14 mouse cellular contexts compared by ENCODE assay signal in genomic region chr1:86432778-86433177, GRCm38 (mm10). TPM values are rescaled to one million over a fixed set of nuclear protein-coding genes. Genes with fewer than 3 reads are reported as not detected.
DNase-seq lines count a peak whose midpoint lies in the region; ATAC-seq lines count a peak whose summit lies in the region.
"Had no signal": no experiment of that assay in that cellular context is flagged by ENCODE, and none has a peak within 500 bp of the region (broad histone marks: within the 10 kb centered on the region; RNA-seq: fewer than 3 reads in every experiment).

No protein-coding gene starts in this region.

- H3K27ac ChIP-seq in forebrain, embryonic 14.5 days (ENCODE audit: low read depth, low read length) = peak overlapping the region; percentile 100; the same call in 1 of the 2 replicates
- no peak overlapping the region for H3K27ac ChIP-seq in forebrain, embryonic 11.5 days (ENCODE audit: low read depth, low read length)
- H3K27ac ChIP-seq in liver, embryonic 13.5 days = peak overlapping the region; percentile 51
- no peak overlapping the region for H3K27ac ChIP-seq in liver, embryonic 11.5 days (ENCODE audit: low read depth, low read length)
- H3K27ac ChIP-seq in embryonic facial prominence, embryonic 15.5 days (replicated peaks) = 0 out of 2 replicates have a peak overlapping the region, but pooled peaks have one; percentile 98
- H3K27ac ChIP-seq in midbrain, embryonic 16.5 days (ENCODE audit: low read length) = peak overlapping the region; percentile 98; the same call in 1 of the 2 replicates

- 93% methylated on average over 4 of the region's 4 CpGs for WGBS in forebrain, embryonic 14.5 days
- 86% methylated on average over 4 of the region's 4 CpGs for WGBS in forebrain, embryonic 11.5 days
- WGBS in liver, embryonic 13.5 days (ENCODE audit: insufficient replicate concordance) = 14% methylated on average over 4 of the region's 4 CpGs
- WGBS in liver, embryonic 11.5 days = 26% methylated on average over 4 of the region's 4 CpGs
- 68% methylated on average over 4 of the region's 4 CpGs for WGBS in embryonic facial prominence, embryonic 15.5 days
- 89% methylated on average over 4 of the region's 4 CpGs for WGBS in midbrain, embryonic 16.5 days

- no peak overlapping the region for H3K4me2 ChIP-seq in forebrain, embryonic 14.5 days (ENCODE audit: low read length)
- H3K4me2 ChIP-seq in forebrain, embryonic 11.5 days (ENCODE audit: low read depth, low read length, severe bottlenecking) = no peak overlapping the region
- H3K4me2 ChIP-seq in liver, embryonic 13.5 days = no peak overlapping the region
- no peak overlapping the region for H3K4me2 ChIP-seq in liver, embryonic 11.5 days
- H3K4me2 ChIP-seq in embryonic facial prominence, embryonic 15.5 days (replicated peaks) = no peak overlapping the region
- no peak overlapping the region for H3K4me2 ChIP-seq in midbrain, embryonic 16.5 days (ENCODE audit: low read length)

- DNase-seq in forebrain, embryonic 14.5 days (ENCODE audit: low spot score) = no peak
- no peak for DNase-seq in forebrain, embryonic 11.5 days (ENCODE audit: low spot score)
- no peak for DNase-seq in liver, embryonic 13.5 days
- no peak for DNase-seq in liver, embryonic 11.5 days (ENCODE audit: low spot score)
- DNase-seq in cerebellum, postnatal 4 days (ENCODE audit: low spot score in 2 of 2) = no peak
- DNase-seq in urinary bladder, postnatal 36 days (ENCODE audit: low spot score in 2 of 2) = no peak
- DNase-seq: B cell, adult 2 months; kidney, postnatal 14 days; lung, adult 18-20 months; thymus, postnatal 36 days had no signal

- no peaks in the 10 kb centered on the region for H3K27me3 ChIP-seq in forebrain, embryonic 14.5 days (replicated peaks; ENCODE audit: control insufficient read depth, insufficient read depth, low read length)
- no peaks in the 10 kb centered on the region for H3K27me3 ChIP-seq in forebrain, embryonic 11.5 days (ENCODE audit: control insufficient read depth, insufficient read depth, low read length)
- H3K27me3 ChIP-seq in liver, embryonic 13.5 days = no peaks in the 10 kb centered on the region
- no peaks in the 10 kb centered on the region for H3K27me3 ChIP-seq in liver, embryonic 11.5 days (replicated peaks; ENCODE audit: control insufficient read depth, insufficient read depth, low read length)
- no peaks in the 10 kb centered on the region for H3K27me3 ChIP-seq in embryonic facial prominence, embryonic 15.5 days
- H3K27me3 ChIP-seq in midbrain, embryonic 16.5 days (ENCODE audit: control insufficient read depth, insufficient read depth, low read depth, low read length) = no peaks in the 10 kb centered on the region

- no peak overlapping the region for H3K9ac ChIP-seq in forebrain, embryonic 14.5 days (ENCODE audit: low read length)
- H3K9ac ChIP-seq in forebrain, embryonic 11.5 days (ENCODE audit: low read length) = no peak overlapping the region
- H3K9ac ChIP-seq in liver, embryonic 13.5 days = no peak overlapping the region
- H3K9ac ChIP-seq in liver, embryonic 11.5 days (ENCODE audit: low read depth, low read length) = no peak overlapping the region
- no peak overlapping the region for H3K9ac ChIP-seq in embryonic facial prominence, embryonic 15.5 days
- no peak overlapping the region for H3K9ac ChIP-seq in midbrain, embryonic 16.5 days (ENCODE audit: low read depth, low read length)

- H3K4me1 ChIP-seq in forebrain, embryonic 14.5 days (ENCODE audit: control insufficient read depth, insufficient read depth, low read length) = peaks cover 19% of the 10 kb centered on the region
- peaks cover 23% of the 10 kb centered on the region for H3K4me1 ChIP-seq in forebrain, embryonic 11.5 days (replicated peaks; ENCODE audit: control insufficient read depth, insufficient read depth, low read length)
- H3K4me1 ChIP-seq in liver, embryonic 13.5 days (replicated peaks) = peaks cover 52% of the 10 kb centered on the region
- H3K4me1 ChIP-seq in liver, embryonic 11.5 days (replicated peaks; ENCODE audit: control insufficient read depth, insufficient read depth, low read length) = peaks cover 30% of the 10 kb centered on the region
- H3K4me1 ChIP-seq in embryonic facial prominence, embryonic 15.5 days = peaks cover 45% of the 10 kb centered on the region
- peaks cover 24% of the 10 kb centered on the region for H3K4me1 ChIP-seq in midbrain, embryonic 16.5 days (ENCODE audit: control insufficient read depth, insufficient read depth, low read length)

- H3K9me3 ChIP-seq in forebrain, embryonic 14.5 days (replicated peaks; ENCODE audit: control insufficient read depth, low read length) = no peaks in the 10 kb centered on the region
- H3K9me3 ChIP-seq in forebrain, embryonic 11.5 days (ENCODE audit: control insufficient read depth, low read length) = no peaks in the 10 kb centered on the region
- no peaks in the 10 kb centered on the region for H3K9me3 ChIP-seq in liver, embryonic 13.5 days (replicated peaks)
- H3K9me3 ChIP-seq in liver, embryonic 11.5 days (ENCODE audit: control insufficient read depth, low read length) = no peaks in the 10 kb centered on the region
- H3K9me3 ChIP-seq in embryonic facial prominence, embryonic 15.5 days (replicated peaks) = no peaks in the 10 kb centered on the region
- H3K9me3 ChIP-seq in midbrain, embryonic 16.5 days (replicated peaks; ENCODE audit: control insufficient read depth, low read length, poor library complexity, severe bottlenecking) = no peaks in the 10 kb centered on the region

- H3K36me3 ChIP-seq in forebrain, embryonic 14.5 days (ENCODE audit: control insufficient read depth, insufficient read depth, low read length) = no peaks in the 10 kb centered on the region
- no peaks in the 10 kb centered on the region for H3K36me3 ChIP-seq in forebrain, embryonic 11.5 days (ENCODE audit: control insufficient read depth, insufficient read depth, low read length)
- no peaks in the 10 kb centered on the region for H3K36me3 ChIP-seq in liver, embryonic 13.5 days
- no peaks in the 10 kb centered on the region for H3K36me3 ChIP-seq in liver, embryonic 11.5 days (ENCODE audit: control insufficient read depth, insufficient read depth, low read length)
- H3K36me3 ChIP-seq in embryonic facial prominence, embryonic 15.5 days = no peaks in the 10 kb centered on the region
- H3K36me3 ChIP-seq in midbrain, embryonic 16.5 days (ENCODE audit: control insufficient read depth, insufficient read depth, low read length) = no peaks in the 10 kb centered on the region

- ATAC-seq in forebrain, embryonic 14.5 days = no peak
- no peak for ATAC-seq in forebrain, embryonic 11.5 days (replicated peaks; ENCODE audit: low FRiP score)
- ATAC-seq in liver, embryonic 13.5 days (ENCODE audit: low read depth) = no peak
- ATAC-seq in liver, embryonic 11.5 days (replicated peaks; ENCODE audit: low FRiP score) = no peak
- ATAC-seq in embryonic facial prominence, embryonic 15.5 days (ENCODE audit: insufficient number of reproducible peaks, low FRiP score, low TSS enrichment, low read depth) = no peak
- ATAC-seq in midbrain, embryonic 16.5 days = no peak

- no peak overlapping the region for H3K4me3 ChIP-seq in forebrain, embryonic 14.5 days (ENCODE audit: low read depth, low read length)
- H3K4me3 ChIP-seq in forebrain, embryonic 11.5 days (ENCODE audit: low read depth, low read length) = no peak overlapping the region
- no peak overlapping the region for H3K4me3 ChIP-seq in liver, embryonic 13.5 days (replicated peaks)
- no peak overlapping the region for H3K4me3 ChIP-seq in liver, embryonic 11.5 days (ENCODE audit: low read depth, low read length)
- H3K4me3 ChIP-seq in embryonic facial prominence, embryonic 15.5 days (replicated peaks) = no peak overlapping the region
- H3K4me3 ChIP-seq in midbrain, embryonic 16.5 days (ENCODE audit: low read depth, low read length) = no peak overlapping the region

RNA-seq across cellular contexts. Expression of gene Tex44, which starts 6.6 kb away (rescaled TPM):
- polyA plus RNA-seq in forebrain, embryonic 14.5 days (2014; fragmentation: Nextera tagmentation; extraction: Ambion mirVana) = not detected in 2 replicates
- polyA plus RNA-seq in forebrain, embryonic 11.5 days (2014; fragmentation: Nextera tagmentation; extraction: Ambion mirVana) = not detected in 2 replicates
- not detected in 2 replicates for polyA plus RNA-seq in liver, embryonic 13.5 days (2015; fragmentation: Nextera tagmentation; extraction: Ambion mirVana)
- polyA plus RNA-seq in liver, embryonic 11.5 days (2014; fragmentation: Nextera tagmentation; extraction: Ambion mirVana) = not detected in 2 replicates
- not detected in 2 replicates for polyA plus RNA-seq in embryonic facial prominence, embryonic 15.5 days (2015; fragmentation: Nextera tagmentation; extraction: Ambion mirVana)
- not detected in 2 replicates for polyA plus RNA-seq in midbrain, embryonic 16.5 days (2015; fragmentation: Nextera tagmentation; extraction: Ambion mirVana)
- polyA plus RNA-seq: intestine, embryonic 14.5 days; spleen, adult 2 months had no signal

RNA-seq across cellular contexts. Expression of gene Nmur1, which starts 6.8 kb away (rescaled TPM):
- polyA plus RNA-seq in forebrain, embryonic 14.5 days (2014; fragmentation: Nextera tagmentation; extraction: Ambion mirVana) = not detected in 2 replicates
- 0.72 TPM in 1 of 2 replicates, not detected in the other for polyA plus RNA-seq in forebrain, embryonic 11.5 days (2014; fragmentation: Nextera tagmentation; extraction: Ambion mirVana)
- polyA plus RNA-seq in liver, embryonic 13.5 days (2015; fragmentation: Nextera tagmentation; extraction: Ambion mirVana) = not detected in 2 replicates
- not detected in 2 replicates for polyA plus RNA-seq in liver, embryonic 11.5 days (2014; fragmentation: Nextera tagmentation; extraction: Ambion mirVana)
- polyA plus RNA-seq in embryonic facial prominence, embryonic 15.5 days (2015; fragmentation: Nextera tagmentation; extraction: Ambion mirVana) = not detected in 2 replicates
- polyA plus RNA-seq in midbrain, embryonic 16.5 days (2015; fragmentation: Nextera tagmentation; extraction: Ambion mirVana) = 0.11 TPM in 1 of 2 replicates, not detected in the other
- polyA plus RNA-seq: intestine, embryonic 14.5 days had no signal

Comparison
In these comparisons a context has a peak if more than half of its experiments do, and no peak if none do; other contexts are left out.
1. H3K27ac ChIP-seq: peak in forebrain, embryonic 14.5 days (single experiment), liver, embryonic 13.5 days (single experiment), embryonic facial prominence, embryonic 15.5 days (single experiment) and midbrain, embryonic 16.5 days (single experiment); none in forebrain, embryonic 11.5 days (single experiment) and liver, embryonic 11.5 days (single experiment).